Mouse (Mus musculus) embryo, embryonic 10.5 days (tissue): ENCODE results near the gene Rpl39.
A peak's percentile ranks its signal among the peaks of the same experiment; 100 is the strongest.
"Not testable (repeated sequence)": the region's sequence is repeated elsewhere in the genome, so short reads cannot be mapped to it uniquely, and the experiment has no call there.

Experiments
- DNase-seq: peaks from one replicate; pipeline ENCODE4 v3.0.0-alpha.2; 2015; ENCODE audit warnings: low spot score

Gene Rpl39

DNA sequence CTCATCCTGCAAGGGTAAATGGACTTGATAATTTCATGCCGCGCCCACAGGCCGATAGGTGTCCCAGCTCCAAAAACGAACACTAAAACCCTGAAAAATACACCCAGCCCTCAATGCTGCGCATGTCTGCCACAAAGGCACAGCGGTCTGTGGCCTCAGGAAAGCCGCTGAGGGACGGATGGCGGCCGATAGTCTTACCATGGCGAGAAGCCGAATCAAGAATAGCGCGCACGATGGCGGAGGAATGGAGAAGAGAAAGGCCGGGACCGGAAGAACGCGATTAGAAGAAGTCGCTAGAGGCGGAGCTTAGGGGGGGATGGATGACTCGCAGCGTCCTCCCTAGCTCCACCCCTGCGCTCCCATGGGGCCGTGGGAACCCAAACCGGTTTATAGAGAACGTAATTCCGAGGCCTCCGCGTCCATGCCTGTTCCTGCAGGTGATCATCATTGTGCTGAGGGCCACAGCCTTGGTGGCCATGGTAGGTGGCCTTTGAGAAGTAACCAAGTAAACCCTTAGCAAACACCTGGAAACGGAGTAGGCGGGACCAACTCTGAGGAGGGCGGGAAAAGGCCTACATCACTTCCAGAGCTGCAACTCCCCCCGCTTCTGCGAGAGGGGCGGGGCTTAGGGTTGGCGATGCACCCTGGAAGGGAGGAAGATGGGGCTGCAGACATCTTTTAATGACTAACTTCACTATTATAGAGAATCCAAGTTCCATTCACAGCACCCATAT is at the start of gene Rpl39:
Gene Rpl39, minus strand, starts transcription at position 476 of the 734 bp plus-strand sequence.
- DNase-seq: peak; percentile 92

DNA sequence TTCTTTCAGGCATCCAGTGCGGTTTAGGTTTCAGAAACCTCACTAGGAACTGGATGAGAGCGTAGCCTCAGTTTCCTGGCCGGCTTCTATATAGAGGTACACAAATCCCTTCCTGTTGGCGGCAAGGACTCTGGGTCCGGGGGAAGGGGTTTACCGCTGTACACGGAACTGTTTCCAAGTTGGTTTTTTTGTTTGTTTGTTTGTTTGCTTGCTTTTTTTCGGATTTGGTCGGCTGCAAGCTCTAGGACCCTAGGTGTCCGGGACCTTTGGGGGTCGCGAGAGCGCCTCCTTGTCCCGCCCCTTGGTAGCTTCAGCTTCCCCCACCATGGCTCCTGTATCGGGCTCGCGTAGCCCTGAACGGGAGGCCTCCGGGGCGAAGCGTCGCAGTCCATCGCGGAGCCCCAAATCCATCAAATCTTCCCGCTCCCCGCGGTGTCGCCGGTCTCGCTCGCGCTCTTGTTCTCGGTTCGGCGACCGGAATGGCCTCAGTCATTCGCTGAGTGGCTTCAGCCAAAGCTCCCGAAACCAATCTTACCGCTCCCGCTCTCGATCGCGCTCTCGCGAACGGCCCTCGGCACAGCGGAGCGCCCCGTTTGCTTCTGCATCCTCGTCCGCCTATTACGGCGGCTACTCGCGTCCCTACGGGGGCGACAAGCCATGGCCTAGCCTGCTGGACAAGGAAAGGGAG is 41.6 kb upstream of the Rpl39 start, which contains the start of gene Nkap:
Gene Nkap, plus strand, starts transcription at position 125 of the 688 bp plus-strand sequence.
- DNase-seq: peak; percentile 82

DNA sequence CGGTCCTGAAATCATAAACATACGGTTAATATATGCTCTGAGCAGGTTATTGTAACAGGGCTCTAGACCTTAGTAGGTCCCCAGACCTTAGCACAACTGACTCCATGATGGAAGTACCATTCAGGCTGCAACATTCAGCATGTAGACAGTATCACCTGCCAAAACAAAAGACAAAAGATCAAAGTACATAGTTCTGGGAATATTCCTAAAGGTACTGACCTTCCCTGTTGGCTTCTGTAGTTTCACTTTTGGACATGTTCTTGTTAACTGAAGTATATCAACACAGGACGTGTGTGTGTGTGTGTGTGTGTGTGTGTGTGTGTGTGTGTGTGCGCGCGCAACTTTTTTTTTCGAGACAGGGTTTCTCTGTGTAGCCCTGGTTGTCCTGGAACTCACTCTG is 40.3 kb upstream of the Rpl39 start:
- no peak for DNase-seq

DNA sequence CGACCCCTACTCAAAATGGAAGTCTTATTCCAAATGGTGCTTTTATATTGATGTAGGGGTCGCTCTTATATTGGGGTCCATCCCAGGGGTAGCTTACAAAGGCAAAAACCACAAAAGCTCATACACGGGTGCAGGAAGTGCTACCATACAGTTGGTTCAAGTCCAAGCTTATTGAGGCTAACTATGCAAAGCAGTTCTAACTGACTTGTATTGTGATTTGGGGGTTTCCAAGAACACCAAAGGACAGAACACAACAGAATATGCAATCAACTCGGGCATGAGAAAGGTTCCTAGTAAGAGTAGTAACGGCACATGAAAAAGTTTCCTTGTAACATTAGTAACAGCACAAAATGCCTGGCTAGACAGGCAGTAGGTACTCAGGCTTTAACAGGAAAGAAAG is 35.0 kb upstream of the Rpl39 start:
- no peak for DNase-seq

DNA sequence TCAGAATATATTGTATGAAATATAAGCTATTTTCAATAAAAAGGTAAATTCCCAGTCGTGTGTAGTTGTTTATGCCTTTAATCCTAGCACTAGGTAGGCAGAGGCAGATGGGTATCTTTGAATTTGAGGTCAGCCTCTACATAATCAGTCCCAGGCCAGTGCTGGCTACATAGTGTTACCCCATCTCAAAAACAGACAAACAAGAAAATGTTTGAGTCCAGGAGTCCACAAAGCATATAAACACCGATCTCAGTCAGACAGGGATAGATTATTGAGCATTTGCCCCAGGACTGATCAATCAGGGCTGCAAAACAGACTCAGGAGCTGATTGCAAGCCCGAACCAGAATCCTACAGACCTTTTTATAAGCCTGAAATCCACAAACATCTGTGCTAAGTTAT is 34.4 kb upstream of the Rpl39 start:
- DNase-seq: no peak

DNA sequence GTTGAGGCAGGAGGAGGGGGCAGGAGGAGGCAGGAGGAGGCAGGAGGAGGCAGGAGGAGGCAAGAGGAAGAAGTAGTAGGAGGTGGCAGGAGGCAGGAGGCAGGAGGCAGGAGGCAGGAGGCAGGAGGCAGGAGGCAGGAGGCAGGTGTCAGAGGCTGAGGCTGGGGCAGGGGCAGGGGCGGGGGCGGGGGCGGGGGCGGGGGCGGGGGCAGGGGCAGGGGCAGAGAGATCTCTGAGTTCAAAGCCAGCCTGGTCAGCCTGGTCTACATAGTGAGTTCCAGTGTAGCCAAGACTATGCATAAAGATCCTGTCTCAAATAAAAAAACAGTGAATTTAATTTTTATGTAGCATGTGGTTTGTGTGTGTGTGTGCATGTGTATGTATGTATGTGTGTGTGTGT is 31.9 kb upstream of the Rpl39 start:
- DNase-seq: no peak

DNA sequence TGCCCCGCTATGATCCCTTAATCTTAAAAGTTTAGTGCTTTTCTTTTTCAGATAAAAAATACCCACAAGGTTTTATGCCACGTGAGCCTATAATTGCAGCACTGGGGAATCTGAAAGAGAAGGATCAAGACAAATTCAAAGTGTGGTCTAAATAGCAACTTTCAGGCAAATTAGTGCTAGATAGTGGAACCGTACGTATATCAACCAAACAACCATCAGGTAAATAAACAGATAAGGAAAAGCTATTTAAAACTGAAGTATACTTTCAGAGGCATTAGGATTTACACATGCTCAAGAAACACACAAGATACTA is 25.6 kb upstream of the Rpl39 start:
- DNase-seq: no peak

DNA sequence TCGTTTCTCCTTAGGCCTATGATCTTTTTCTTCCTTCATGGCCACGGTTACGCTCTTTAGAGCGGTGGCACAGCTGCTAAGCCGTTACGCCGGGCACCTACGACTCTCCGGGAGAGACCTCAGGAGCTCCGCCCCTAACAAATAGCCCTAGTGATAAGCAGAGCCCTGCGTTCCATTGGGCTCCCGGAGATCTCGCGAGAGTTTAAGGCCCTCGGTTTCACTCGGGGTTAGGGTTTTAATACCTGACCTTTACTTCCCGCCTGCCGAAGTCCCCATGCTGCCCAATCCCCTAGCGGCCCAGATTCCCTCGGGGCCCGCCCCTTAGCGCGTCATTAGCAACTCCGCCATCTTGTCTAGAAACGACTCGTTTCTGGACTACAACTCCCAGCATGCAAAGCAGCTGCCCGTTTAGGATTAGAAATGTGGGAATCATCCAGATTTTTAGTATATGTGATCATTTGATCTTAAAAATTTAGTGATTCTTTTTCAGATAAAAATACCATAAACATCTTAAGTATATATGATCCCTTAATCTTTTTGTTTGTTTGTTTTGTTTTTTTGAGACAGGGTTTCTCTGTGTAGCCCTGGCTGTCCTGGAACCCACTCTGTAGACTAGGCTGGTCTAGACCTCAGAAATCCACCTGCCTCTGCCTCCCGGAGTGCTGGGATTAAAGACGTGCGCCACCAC is 25.1 kb upstream of the Rpl39 start, which contains the start of gene Upf3b:
Gene Upf3b, minus strand, starts transcription at position 130 of the 688 bp plus-strand sequence.
- peak; percentile 96 for DNase-seq

DNA sequence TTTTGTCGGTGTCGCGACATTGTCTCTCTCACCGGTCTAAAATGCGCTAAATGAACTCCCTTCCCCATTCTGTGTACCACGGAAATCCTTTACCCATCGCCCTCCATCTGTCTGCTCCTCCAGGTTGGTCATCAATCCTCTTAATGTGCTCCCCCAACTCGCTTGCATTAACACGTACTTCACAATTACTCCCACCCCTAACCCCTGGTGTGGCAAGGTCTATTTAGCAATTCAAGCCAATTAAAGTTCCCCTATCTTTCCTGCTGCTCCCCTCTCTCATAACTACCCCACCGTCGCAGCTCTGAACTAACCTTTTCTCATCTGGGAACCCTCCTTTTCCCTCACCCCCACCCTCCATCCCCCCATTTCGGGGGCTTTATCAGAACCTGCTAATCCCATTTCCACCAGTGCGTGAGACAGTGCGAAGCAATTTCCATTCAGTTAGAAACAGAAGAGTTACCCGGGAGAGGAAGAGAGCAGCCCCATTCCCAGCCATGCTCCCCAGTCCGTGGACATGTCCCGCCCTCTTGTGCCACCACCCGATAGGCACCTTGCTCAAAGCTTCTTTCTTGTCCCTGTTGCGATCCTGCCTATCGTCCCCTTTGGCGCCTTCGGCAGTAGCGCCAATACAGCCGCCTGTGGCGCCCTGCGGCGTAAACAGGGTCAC is 24.5 kb upstream of the Rpl39 start:
- no peak for DNase-seq

DNA sequence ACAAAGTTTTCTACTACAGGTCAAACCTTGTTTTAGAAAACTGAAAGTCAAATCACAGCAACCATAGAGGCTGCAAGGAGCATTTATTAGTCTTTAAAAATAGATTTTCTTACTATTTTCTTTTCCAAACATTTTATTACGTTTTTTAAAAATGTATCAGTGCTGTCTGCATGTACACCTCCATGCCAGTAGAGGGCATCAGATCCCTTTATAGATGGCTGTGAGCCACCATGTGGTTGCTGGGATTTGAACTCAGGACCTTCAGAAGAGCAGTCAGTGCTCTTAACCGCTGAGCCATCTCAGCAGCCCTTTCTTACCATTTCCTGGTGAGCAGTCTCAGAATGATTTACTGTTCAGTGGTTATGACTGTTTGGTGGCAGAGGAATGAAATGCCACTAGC is 18.6 kb upstream of the Rpl39 start:
- DNase-seq: no peak

DNA sequence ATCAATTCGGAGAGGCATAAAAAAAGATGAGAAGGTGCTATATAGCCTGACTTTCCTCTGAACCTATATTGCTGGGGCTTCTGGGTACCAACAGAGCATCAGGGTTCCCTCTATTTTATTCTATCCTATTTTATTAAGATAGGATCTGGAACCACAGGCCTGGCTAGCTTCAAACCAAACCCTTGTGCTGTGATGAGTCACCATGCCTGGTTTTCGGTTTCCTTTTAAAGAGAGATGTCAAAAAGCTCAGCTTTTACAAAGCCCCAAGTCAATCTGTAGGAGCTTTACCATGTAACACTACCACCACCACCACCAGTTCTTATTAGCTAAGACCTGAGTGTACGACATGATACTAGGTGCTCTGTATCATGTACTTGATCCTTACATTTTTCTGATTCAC is 13.5 kb upstream of the Rpl39 start:
- DNase-seq: no peak

DNA sequence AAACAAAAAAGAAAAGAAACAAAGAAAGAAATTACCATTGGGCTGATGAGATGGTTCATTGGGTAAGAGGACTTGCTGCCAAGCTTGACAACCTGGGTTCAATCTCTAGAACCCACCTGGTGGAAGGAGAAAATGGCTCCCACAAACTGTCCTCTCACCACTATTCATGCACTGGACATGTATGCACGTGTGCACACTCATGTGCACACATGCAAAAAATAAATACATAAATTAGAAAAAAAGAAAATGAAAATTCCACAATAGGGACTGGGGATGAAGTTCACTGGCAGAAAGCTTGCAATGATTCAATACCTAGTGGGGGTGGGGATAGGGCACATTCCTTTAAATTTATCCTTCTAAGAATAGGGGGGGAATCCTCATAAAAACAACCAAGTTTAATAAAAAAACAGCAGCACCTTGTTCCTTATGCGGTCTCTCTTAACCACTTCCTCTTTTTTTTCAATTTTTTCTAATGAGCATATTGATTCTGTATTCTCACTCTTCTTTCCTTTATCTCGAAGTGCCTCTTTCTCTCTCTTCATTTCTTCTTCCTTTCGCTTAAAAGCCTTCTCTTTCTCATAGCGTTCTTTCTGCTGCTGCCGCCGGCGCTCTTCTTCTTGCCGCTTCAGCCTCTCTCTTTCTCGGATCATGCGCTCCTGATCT is 10.0 kb upstream of the Rpl39 start:
- DNase-seq: no peak

DNA sequence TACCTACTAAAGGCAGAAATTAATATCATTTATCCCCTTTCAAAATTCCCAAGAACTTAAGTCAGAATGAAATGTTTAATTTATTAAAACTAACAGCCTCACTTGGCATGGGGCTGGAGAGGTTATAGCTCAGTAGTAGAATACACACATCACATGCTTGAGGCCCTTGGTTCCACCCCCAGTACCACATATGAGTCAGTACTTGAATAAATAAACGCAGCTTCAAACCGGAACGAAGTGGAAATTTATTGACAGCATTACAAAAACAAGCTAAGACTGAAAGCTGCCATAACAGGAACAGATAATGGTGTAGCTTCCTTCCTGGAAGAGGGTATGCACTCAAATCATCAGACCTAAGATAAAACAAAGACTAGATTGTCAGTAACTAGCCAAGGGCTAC is 6.3 kb upstream of the Rpl39 start:
- no peak for DNase-seq

DNA sequence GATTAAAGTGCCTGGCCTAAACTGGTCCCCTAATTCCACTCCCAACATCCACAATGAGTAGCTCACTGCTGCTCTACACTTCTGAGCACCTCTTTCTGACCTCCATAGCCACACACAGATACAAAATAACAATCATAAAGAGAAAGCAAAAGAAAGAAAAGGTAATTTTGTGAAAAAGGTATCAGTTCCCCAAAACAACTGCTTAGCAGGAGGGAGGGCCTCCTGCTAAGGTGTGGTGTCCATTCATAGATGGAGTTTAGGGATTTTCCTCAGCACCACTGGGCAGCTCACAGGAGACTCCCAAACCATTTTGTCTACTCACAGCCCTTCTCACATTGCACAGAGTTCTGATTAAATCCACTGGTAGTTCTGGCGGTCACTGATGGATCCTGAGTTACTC is 3.6 kb upstream of the Rpl39 start:
- no peak for DNase-seq

DNA sequence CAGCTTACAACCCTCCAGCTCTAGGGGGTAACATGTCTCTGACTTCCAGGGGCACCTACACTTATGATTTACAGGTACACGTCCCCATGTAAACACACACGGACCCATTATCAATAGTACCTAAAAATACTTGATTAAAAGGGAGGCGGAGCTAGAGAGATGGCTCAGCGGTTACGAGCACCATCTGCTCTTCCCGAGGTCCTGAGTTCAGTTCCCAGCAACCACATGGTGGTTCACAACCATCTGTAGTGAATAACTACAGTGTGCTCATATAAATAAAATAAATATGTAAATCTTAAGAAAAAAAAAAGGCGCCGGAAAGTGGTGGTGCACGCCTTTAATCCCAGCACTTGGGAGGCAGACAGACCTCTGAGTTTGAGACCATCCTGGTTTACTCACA is 463 bp upstream of the Rpl39 start:
- DNase-seq: no peak

DNA sequence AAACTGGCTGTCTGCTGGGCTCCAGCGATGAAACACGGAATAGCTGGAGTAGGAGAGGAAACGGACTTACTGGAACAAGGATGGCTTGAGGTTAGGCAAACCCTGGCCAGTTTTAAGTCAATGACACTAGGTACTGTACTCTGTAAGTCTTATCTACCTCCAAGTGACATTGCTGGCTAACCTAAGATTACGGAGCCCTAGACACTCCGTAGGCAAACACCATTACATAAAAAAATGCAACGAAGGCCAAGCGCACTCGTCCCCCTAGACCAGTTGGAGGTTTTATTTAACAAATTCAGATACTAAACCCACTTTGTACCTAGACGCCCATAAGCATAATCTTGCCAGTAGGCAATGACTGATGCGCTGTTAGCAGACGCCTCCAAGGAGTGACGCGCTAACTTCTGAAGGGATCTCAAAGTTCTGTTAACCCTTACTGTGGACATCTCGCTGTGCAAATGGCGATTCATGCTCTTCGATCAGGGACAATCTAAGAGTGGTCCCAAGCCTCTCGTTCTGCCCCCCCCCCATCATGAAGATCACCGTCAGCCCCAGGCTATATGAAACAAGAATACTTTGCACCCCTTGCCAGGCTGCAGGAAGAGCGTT is 780 bp downstream of the Rpl39 start:
- DNase-seq: no peak

DNA sequence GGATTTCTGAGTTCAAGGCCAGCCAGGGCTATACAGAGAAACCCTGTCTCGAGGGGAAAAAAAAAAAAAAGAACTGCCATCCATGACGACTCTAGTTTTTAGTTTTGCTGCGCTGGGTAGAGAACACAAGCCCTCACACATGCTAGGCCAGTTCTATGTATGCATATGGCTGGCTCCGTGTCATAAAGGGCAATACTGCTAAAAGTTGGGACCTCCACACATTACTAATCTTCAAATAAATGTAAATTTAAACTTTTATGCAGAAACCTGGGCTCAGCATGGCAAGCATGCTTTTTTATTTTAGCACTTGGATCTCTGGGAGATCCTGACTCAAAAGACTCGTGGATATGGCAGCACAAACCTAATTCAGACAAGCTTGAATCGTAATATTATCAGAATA is 4.0 kb downstream of the Rpl39 start:
- DNase-seq: no peak

DNA sequence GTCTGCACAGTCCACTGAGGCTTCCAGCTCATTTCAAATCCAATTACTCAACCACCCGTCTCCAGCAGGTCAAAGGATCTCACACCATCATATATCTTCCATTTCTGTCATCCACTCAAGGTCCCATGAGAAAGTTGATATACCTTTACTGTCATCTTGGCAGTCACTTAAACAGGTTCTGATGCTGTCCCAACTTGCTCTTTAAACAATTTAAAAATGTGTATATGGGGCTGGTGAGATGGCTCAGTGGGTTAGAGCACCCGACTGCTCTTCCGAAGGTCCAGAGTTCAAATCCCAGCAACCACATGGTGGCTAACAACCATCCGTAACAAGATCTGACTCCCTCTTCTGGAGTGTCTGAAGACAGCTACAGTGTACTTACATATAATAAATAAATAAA is 4.9 kb downstream of the Rpl39 start:
- DNase-seq: not testable (repeated sequence)

DNA sequence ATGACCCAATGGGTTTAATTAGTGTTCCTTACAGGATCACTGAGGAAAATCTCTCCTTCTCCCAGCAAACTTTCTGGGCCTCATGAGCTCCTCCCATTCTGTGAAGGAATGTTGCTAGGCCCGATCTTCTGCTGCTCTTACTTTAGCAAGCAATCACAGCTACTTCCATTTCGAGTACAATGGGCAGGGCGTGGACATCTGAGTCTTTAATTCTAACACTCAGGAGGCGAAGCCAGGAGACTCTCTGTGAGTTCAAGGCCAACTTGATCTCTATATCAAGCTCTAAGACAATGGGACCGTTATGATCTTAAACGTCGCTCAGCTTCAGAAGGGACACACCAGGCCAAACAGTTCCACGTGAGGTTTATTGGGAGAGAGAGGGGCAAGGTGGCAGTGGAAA is 8.6 kb downstream of the Rpl39 start:
- no peak for DNase-seq

DNA sequence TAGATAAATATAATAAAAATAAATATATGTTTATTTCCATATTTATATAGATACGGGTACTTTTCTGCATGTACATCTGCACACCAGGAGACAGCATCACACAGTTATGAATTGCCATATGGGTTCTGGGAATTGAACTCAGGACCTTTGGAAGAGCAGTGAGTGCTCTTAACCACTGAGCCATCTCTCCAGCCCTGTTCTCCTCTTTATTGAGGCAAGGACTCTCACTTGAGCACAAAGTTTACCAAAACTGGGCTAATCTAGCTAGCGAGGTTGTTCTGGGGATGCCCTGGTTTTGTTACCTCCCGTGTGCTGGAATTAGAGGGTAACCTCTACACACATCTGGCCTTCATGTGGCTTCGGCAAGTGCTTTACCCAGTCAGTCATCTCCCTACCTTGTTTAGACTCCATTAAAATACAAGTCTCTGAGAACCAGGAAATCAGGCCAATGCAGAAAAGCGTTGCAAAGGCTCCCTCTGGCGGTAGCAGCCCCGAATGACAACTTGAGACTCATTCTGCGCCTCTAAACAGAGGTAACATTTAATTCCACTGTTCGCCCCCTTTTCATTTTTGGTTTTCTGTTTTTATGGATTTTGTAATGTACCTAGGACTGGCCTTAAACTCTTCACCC is 10.8 kb downstream of the Rpl39 start:
- DNase-seq: peak; percentile 77

DNA sequence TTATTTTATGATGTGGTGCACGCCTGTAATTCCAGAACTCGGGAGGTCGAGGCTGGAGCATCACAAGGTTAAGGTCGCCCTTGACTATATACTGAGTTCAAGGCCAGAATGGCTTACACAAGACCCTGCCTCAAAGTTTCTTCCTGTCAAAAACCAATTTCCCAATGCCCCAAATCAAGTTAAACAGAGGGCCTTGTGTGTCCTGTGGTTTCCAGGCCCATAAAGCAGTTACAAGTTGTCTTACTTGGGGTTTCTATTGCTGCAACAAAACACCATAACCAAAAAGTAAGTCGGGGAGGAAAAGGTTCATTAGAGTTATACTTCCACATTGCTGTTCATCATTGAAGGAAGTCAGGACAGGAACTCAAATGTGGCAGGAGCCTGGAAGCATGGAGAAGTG is 16.4 kb downstream of the Rpl39 start:
- no peak for DNase-seq
